Mouse (Mus musculus) c-Kit-positive CD71-negative TER-119-negative erythroid progenitor cells, embryonic 14.5 days (primary cell): Measurements from ENCODE around the gene Taok2.
A peak's percentile ranks its signal among the peaks of the same experiment; 100 is the strongest.

ENCODE experiments used
- DNase-seq: peaks from one replicate; pipeline ENCODE4 v3.0.0-alpha.2; 2013; ENCODE audit warnings: low read depth

Taok2 gene

DNA sequence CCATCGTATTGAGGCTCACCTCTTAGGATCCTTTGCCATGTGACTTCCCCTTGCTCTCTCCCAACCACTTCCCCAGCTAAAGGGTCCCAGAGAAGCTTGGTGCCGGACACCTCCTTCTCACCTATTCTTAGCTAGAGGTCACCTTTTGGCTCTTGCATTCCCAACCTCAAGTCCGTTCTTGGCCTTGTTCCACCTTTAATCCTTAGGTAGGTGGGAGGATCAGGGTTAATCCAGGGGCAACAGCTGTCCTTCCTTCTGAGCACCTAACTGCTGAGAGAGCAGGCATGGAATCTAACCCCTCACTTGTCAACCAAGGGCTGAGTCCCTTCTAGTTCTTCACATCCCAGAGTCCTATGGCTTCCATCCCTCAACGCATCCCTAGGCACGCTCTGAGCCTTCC lies 58.6 kb downstream of the Taok2 start:
- no peak for DNase-seq

- no peak for DNase-seq
Measured at GRCm38 (mm10) chr7:126825403-126825802, 59.1 kb downstream of the Taok2 start.

DNA sequence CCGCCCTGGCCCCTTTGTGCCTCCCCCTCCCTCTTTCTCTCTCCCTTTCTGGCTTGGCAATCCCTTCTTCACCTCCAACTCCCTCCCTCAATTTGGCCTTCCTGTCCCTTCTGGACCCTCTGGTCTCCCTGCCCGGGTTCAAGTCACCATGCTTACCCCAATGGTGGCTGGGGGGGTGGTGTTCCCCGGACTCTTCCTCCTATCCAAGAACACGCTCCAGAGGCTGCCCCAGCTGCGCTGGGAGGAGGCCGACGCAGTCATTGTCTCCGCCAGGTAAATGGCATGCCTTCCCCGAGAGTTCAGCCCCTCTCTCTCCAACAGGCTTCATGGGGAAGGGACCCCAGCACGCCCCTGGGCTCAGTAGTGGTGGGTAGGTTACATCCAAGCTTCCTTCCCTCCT lies 60.6 kb downstream of the Taok2 start:
- DNase-seq = no peak

GRCm38 (mm10) chr7:126823202-126823711 lies 61.2 kb downstream of the Taok2 start:
- no peak for DNase-seq

DNA sequence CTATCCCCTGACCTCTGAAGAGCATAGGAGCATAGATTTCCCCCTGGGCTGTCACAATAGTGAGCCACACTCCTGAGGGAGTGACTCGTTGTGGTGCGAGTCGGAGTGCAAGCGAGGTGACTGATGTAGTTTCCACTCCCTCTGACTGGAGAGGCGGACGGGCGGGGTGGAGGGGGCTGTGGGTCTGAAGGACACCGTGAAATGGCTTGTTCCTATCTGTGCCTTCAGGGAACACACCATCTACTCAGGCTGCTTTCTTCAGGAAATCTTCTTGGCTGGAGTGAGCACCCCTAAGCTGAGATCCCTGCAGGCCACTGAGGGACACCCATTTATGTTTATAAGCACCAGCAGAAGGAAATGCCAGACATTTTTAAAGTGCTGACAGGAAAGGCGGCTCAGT lies 61.8 kb downstream of the Taok2 start:
- no peak for DNase-seq

DNA sequence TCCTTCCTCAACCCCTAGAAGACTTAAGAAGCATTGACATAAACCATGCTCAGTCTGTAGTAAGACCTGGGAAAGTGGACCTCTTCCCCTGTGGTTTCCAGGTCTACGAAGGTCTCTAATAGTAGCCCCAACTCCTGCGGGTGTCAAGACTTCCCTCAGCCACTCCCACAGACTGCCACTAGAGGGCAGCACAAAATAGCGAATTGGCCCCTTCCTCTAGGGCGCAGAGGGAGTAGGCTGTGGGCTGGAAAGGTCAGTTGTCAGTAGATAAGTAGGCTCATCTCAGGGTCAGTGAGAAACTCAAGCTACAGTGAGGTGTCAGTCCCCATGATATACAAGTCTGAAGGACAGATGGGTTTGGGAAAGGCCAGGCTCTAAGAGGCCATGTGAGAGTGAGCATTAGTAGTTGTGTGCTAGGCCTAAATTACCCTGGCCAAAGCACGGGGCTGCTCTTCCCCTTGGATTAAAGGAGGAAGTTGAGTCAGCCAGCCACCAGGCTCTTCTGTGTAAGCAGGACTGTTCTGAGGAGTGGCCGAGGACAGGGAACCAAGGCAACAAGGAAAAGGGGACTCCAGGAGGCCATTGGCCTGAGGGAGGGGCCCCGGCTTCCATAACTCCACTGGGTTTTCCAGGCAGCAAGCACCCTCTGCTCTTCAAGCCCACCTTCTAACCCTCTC lies 62.5 kb downstream of the Taok2 start:
- DNase-seq = peak; percentile 86

DNA sequence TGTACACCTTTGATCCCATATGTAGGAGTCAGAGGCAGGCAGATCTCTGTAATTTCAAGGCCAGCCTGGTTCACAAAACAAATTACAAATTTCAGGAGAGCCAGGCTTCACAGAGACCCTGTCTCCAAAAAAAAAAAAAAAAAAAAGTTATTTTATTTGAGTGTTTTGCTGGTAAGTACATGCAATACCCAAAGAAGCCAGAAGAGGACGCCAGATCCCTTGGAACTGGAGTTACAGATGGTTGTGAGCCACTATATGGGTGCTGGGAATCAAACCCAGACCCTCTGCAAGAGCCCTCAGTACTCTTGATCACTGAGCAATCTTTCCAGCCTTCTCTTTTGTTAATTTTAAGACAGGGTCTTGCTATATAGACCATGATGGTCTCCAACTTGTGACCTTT lies 65.7 kb downstream of the Taok2 start:
- DNase-seq = no peak

- DNase-seq = no peak
Measured at GRCm38 (mm10) chr7:126817595-126817994, 66.9 kb downstream of the Taok2 start.

DNA sequence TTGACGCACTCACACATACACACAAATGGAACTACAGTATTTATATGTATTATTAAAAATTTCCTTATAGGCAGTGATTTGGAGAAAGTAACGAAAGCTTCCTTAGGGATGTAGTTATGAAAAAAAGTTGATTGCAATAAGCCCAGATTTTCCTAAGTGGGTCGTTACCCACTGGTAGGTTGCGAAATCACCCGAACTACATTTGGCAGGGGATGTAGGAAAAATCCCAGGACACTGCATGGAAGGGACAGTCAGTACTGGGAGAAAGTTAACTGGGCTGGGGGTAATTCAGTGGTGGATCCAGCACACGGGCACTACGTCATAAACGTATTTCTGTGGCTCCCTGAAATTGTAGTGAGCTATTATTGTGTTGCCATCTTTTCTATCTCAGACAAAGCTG lies 68.0 kb downstream of the Taok2 start:
- no peak for DNase-seq

DNA sequence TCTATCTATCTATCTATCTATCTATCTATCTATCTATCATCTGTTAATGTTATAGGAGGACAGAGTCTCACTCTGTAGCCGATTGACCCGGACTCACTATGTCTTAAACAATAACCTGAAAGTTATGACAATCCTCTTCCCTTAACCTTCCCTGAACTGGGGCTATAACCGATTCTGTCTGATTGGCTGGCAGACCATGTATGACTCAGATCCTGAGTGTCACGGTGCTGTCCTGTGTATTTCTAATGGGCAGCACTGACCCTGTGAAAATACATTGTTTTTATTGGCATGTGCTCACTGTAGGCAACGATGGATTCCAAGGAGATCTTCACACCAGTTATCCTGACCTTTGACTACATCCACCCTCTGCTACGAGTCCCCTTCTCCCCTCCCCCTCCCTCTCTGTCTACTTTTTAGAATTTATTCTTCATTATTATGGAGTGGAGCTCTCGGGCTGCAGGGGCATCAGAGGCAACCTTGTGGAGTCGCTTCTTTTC lies 68.7 kb downstream of the Taok2 start:
- DNase-seq = no peak
